Mouse (Mus musculus) granulocyte monocyte progenitor cell, adult 5-6 weeks (primary cell): ENCODE results near the gene Nat8f4. TPM values are rescaled to one million over a fixed set of nuclear protein-coding genes. Genes with fewer than 3 reads are reported as not detected.
"Not testable (repeated sequence)": the region's sequence is repeated elsewhere in the genome, so short reads cannot be mapped to it uniquely, and the experiment has no call there.

Experiments
- ATAC-seq: replicated peaks from 2 replicates; pipeline ENCODE4 v1.8.0; 2016; ENCODE audit warnings: mild to moderate bottlenecking, moderate TSS enrichment, inconsistent platforms; ENCODE audit not compliant: poor library complexity, severe bottlenecking
- total RNA-seq, 2 experiments: library from RNA; stranded (forward) in 1 of 2; stranded (reverse) in 1 of 2; fragments of 200-712, 200-1000 nt in 1 of 2; fragments of >200 nt in 1 of 2; fragmentation: Nextera tagmentation in 1 of 2; gene quantifications; 2 replicates each; pipeline ENCODE4 v1.2.3; 2014 to 2017

Nat8f4 gene
- total RNA-seq, 2 experiments from 2014 or later, result 0.58 to 1.3 TPM

DNA sequence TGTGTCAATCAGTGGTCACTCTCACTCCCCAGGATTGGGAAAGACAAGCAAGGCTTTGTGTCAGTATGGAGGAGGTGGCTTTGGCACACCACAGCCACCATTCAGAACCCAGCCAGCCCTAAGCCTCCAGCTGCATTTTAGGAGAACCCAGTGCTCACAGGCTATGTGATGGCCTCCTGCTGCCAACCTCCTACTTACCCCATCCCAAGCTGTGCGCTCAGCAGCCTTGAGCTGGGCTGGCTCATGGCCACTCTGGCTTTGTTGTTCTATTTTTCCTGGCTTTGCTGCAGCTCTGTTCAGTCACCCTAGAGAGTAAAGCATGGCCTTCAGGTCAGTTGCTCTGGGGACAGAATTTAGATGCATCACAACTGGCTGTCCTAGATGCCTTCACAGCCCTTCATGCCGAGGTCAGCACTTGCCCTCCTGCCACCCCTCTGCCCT lies 2.2 kb upstream of the Nat8f4 start:
- ATAC-seq, result not testable (repeated sequence)

DNA sequence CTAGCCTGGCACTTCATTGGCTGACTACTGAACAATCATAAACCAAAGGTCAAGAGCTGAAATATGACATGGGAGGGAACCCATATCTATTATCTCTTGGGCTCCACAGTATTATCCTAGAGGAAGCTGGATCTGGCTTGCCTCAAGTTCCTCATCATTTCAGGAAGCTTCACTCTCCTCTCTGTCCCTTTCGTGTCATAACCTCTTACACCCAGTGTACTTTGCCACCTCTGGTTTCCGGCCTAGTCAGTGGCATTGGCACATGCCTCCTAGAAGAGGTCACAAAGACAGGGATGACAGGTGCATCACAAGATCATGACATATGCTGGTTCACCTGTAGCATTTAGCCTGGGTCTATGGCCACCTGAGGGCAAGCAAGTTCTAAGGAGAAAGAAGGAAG lies 2.4 kb downstream of the Nat8f4 start:
- ATAC-seq, result no peak

DNA sequence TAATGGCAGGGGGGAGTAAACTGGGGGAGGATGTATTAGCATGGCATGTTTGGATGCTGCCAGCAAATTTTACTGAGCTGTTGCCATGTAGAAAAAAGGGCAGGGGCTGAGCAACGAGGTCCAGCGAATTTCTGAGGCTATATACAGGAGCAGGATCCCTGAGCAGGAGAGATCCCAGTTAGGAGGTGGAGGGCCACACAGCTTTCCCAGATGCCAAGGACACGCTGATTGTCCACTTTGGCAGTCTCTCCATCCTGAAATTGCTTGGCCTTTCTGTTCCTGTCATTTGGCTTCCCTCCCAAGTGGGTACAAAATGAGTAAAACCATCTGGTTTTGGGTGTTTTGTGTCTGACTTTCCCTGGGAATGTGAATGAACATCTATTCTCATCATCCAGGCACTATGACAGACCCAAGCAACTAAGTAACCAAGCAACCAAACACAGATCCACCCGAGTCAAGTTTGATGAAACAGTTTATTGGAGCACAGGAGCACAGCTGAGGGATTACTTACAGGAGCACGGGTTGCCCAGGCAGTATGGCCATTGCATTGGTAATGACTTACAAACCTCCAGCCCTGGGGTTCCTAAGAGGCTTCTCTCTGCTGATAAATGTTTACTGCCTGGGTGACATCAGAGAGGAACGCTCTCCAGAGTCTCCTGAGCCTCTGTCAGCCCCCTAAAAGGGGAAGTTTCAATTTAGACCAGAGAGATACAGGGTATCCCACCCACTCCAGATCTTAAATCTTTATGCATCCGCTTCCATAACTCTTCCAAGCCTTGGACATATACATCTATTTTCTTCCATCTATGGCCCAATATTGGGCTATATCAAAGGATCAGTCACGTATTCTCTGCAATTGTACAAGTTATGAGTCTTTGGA lies 5.8 kb downstream of the Nat8f4 start:
- ATAC-seq, result not testable (repeated sequence)

DNA sequence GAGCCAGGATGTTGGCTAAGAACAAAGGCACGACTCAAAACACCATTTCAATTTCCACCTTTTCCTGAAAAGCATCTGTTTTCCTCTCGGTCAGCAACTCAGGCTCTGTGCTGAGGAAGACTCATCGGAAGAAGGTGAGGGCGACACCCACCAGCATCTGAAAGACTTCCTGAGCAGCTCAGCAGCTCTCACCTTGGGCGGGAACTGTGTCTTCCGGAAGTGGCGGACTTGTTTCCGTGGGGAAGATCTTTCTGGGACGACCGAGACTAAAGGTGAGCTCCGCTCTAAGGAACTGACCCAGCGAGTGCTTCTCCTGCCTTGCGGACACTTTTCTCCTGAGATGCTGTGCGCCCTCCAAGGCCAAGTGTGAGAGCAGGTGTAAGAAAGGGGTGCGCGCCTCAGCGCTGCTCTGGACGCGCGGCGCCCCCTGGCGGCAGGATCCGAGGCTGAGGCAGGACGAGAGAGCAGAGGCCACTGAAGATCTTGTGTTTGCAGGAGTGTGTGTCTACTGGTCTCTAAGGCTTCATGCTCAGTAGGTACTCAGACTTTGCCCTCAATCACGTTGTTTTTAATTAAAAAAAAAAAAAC lies 9.5 kb downstream of the Nat8f4 start:
- ATAC-seq, result peak; percentile 46

DNA sequence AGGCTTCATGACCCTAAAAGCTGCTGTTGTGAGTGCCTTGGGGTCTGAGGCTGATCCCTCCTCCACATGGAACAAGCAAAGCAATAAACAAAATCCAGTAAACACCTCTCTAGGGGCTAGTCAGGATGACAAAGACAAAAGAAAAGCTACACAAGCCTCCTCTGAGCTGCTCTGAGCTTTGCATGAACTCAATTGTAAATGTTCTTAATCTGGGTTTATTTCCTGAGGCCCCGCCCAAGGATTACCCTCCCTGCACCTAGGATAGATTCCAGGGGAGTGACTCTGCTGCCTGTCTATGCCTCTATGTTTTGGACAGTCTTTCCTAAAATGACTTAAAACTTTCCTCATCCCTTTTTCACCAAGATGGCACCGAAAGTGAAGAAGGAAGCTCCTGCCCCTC lies 15.7 kb downstream of the Nat8f4 start:
- no peak for ATAC-seq

DNA sequence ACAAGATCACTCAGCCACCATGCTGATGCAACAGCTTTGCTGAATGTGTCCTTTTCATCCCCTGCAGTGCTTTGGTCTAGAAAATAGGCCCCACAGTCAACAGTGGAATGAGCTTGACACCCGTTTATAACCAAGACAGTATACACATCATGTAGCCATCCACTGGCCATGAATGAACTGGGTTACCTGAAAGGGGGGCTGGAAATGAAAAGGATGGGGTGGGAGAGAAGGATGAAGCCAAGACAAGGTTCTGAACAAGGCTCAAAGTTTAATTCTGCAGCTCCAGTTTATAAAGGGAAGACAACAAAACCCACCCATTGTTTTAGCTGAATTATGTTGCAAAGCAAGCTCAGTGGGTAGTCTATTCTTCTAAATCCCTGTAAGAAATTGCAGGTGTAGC lies 20.4 kb downstream of the Nat8f4 start:
- no peak for ATAC-seq

DNA sequence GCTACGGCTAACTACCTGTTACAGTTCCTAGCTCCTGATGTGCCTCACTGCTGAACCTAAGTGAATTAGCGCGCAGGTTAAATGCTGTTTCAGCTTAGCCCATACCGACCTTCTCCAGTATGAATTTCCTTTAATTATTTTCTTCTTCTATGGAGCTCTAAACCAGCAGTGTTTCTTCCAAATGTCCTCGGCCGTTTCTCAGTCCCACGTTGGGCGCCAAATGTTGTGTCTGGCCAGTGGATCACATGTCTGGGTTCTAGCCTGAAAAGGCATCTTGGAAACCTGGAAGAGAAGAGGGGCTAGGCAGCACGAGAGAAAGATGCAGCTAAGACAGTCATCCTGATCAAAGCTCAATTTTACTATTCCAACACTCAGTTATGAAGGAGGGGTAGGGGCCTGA lies 21.4 kb downstream of the Nat8f4 start:
- ATAC-seq, result not testable (repeated sequence)

DNA sequence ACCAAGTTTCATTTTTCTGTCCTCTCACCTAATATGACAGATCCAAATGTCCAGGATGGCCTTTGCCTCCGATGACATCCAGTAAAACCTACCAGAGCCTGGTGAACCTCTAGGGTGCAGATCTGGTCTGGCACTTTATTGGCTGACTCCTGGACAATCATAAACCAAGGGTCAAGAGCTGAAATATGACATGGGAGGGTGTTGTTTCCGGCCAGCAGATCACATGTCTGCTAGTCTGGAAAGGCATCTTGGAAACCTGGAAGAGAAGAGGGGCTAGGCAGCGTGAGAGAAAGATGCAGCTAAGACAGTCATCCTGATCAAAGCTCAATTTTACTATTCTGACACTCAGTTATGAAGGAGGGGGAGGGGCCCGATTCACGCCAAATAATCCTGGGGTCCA lies 35.7 kb downstream of the Nat8f4 start, which contains the start of gene Nat8f2:
Gene Nat8f2, minus strand, starts transcription at position 153 of the 400 bp plus-strand sequence.
- ATAC-seq, result not testable (repeated sequence)

DNA sequence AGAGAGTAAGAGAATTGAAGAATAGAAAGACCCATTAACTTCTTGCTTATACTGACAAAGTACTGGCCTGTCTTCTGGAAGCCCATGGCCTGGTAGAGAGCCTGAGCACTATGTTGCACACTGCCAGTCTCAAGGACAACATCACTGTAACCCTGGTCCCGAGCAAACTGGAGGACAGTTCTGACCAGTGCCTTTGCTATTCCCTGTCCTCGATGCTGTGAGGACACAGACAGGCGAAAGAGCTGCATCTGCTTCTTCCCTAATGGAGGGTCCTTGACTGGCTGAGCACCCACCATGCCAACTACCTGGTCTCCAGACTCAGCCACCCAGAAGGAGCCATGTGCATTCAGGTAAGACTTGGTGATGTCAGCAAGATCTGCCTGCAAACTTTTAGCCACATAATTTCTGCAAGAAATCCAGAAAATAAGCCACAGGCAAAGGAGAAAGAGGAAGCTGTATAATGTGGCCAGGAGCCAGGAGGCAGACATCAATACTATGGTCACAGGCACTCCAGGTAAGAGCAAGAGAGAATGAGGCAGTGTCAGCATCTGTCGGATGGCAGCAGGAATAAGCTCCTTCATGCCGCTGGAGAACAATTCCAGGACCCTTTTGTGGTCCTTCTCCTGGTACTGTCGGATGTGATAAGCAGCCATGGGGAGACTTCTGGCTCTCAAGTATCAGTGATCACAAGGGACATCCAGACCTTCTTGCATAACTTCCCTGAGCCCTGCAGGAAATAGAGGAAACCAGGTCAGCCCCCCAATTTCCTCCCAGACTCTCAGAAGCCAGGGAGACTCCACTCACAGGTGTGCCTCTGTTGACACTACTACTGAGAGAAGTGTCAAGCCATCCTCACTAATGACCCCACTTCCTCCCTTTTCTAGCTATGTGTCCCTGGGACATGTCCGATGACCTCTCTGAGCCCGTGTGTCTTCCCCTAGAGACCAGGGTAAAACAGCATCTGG lies 36.7 kb downstream of the Nat8f4 start:
- 0 out of 2 replicates have a peak, but pooled peaks have one; percentile 27 for ATAC-seq

DNA sequence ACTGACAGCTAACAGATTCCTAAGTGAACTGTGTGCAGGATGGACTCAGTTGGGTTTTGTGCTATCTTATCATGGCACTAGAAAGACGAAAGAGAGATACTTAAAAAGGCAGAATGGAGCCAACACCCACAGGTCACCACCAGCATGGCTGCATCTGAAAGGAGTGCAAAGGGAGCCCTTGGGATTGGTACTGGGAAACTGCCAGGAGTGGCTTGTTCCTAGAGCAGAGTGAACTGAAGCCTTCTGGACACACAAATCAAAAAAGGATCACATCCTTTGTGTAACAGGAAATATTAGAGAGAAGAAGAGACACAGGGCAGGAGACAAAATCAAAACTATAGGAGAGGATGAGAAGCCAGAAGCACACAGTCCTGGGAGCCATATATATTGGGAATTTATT lies 37.7 kb downstream of the Nat8f4 start:
- ATAC-seq, result not testable (repeated sequence)

DNA sequence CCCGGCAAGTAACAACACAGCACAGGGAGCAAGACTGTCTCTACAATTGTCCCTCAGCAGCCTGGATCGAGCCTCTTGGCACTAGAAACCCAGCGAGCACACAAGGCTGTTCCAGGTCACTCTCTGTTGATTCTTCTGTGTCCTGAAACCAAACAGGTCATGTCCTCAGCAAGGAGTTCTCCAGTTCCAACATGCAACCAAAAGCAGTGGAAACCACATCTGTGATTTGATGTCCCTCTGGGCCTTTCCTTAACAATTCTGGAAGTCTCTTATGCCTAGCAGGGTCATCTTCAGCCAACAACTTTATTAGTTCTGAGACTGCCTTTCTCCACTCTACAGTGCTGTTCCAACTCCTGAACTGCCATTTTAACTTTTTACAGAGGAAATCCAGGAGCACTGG lies 38.5 kb downstream of the Nat8f4 start:
- not testable (repeated sequence) for ATAC-seq

DNA sequence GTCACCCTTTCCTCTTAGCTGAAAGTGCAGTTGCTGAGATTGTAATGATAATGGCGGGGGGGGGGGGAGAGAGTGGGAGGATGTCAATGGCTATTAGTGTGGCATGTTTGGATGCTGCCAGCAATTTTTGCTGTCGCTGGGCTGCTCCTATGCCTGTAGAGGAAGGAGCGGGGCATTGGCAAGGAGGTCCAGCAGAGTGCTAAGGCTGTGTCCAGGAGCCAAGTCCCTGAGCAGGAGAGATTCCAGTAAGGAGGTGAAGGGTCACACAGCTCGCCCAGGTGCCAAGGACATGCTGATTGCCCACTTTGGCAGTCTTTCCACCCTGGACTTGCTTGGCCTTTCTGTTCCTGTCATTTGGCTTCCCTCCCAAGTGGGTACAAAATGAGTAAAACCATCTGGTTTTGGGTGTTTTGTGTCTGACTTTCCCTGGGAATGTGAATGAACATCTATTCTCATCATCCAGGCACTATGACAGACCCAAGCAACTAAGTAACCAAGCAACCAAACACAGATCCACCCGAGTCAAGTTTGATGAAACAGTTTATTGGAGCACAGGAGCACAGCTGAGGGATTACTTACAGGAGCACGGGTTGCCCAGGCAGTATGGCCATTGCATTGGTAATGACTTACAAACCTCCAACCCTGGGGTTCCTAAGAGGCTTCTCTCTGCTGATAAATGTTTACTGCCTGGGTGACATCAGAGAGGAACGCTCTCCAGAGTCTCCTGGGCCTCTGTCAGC lies 39.6 kb downstream of the Nat8f4 start:
- ATAC-seq, result not testable (repeated sequence)

DNA sequence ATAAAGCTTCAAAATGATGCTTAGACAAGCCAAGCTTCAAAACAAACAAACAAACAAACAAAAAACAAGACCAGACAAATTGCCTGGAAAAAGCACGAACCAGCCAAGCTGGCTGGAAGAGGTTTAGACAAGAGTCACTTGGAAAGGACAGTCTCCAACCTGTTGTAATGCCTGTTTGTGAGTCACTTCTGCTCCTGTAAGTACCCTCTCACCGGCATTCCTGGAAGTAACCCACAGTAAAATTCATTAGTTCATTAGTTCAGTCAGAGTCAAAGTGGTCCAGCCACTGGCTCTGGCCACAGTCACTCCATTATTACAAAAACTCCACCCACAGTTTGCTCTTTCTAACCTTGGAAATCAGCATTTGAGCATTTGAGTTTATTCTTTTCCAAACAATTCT lies 40.8 kb downstream of the Nat8f4 start:
- ATAC-seq, result no peak

DNA sequence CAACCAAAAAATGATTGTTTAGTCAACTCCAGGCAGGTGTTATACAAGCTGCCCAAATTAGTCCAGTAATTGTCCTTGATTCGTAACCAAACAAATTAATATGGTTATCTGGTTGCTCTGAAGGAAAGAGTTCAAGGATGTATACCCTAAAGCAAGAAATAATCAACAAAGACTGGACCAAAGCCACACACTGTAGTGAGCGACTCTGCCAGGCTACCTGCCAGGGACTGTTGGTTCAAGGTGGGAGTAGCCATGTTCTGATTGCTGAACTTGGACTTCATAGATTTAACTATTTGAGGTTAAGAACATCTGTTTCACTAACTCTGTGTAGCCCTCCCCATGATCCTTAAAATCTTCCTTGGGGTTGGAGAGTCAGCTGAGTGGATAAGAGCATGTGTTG lies 41.5 kb downstream of the Nat8f4 start:
- ATAC-seq, result no peak

DNA sequence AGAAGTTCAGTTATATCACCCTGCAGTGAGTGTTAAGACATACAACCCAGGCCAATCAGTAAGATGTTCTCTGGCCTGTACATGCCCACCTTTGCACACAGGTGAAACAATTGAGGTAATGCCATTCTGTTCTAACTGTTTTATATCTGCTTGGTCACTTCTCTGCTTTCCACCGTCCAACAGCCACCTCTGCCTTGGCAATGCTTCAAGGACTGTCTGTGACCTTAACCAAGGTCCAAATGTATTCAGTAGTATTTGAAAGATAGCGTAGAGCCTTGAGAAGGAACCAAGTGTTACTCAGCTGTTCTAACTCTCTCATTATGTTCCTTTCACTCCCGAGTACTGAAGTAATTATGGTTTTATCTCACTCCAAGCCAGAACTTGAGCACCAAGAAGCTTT lies 42.1 kb downstream of the Nat8f4 start:
- no peak for ATAC-seq

DNA sequence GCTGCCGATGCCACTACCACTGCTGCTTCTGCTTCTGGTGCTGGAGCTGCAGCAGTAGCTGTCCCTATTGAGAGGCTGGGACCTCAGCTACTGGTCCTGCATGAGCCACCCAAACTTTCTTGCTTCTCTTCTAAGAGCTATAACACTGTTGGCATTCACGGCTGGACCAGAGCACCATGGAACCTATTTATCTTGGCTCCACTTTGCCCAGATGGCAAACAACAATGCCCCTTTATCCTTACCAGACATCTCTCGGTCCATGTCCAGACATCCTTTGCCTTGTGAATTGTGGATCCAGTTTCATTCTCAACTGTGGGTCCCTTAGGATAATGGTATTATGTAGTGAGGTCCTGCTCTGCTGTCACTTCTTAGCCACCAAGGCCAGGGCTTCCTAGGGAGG lies 43.4 kb downstream of the Nat8f4 start:
- ATAC-seq, result no peak

DNA sequence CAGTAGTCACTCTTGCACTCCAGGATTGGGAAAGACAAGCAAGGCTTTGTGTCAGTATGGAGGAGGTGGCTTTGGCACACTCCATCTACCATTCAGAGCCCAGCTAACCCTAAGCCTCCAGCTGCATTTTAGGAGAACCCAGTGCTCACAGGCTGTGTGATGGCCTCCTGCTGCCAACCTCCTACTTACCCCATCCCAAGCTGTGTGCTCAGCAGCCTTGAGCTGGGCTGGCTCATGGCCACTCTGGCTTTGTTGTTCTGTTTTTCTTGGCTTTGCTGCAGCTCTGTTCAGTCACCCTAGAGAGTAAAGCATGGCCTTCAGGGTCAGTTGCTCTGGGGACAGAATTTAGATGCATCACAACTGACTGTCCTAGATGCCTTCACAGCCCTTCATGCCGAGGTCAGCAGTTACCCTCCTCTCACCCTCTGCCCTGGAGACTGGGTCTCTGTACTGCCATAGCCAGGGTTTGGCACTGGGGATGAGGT lies 48.4 kb downstream of the Nat8f4 start:
- ATAC-seq, result no peak

DNA sequence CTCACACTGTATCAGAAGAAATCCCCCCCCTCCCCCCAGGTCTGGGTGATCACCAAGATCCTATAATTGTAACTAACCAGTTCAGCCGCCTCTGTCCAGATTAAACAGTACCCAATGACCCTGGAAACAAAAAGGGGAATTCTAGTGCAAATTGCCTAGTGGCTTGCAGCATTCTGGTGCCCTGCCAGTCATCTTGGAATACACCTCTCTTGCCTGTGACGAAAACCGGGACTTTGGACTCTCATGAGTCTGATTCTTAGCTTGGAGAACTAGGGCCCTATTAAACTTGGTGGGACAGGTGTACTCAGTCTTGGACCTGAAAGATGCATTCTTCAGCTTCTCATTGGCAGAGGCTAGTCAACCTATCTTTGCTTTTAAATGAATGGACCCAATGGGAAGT lies 51.2 kb downstream of the Nat8f4 start:
- ATAC-seq, result no peak

DNA sequence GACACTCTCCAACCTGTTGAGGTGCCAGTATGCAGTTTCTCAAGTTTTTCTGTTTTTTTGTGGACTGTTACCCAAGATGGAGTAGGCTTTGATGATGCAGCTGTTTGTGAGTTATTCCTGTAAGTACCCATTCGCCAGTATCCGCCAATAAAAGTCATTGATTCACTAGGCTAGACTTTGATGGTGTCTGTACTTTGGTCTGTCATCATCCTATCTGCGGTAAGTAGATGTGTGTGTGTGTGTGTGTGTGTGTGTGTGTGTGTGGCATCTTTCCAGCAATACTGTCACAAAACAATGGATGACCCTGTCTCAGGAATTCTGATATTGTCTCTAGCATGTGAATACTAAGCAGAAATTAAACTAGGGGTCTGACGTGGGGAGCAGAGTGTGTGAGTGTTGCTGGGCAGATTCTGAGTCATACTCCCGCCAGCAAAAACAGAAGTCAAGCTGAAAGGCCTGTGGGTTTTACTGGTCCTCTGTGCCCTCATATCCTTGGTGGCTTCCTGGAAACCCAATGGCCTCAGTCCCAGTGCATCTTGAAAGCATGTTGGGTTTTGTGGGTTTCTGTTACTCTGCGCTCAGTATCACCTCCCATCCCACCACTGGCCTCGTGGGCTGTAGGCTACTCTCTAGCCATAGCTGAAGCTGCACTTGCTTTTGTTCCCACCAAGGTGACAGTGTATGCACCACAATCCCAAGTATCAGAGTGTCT lies 53.5 kb downstream of the Nat8f4 start:
- ATAC-seq, result peak; percentile 42
